Mouse (Mus musculus): ENCODE measurements at regions not wholly inside any gene's neighbourhood (a gene's known extent, or its start where the extent isn't known, plus 50 kb on each side); places are given as distances from the start of the nearest gene placed in this dataset.

DNA sequence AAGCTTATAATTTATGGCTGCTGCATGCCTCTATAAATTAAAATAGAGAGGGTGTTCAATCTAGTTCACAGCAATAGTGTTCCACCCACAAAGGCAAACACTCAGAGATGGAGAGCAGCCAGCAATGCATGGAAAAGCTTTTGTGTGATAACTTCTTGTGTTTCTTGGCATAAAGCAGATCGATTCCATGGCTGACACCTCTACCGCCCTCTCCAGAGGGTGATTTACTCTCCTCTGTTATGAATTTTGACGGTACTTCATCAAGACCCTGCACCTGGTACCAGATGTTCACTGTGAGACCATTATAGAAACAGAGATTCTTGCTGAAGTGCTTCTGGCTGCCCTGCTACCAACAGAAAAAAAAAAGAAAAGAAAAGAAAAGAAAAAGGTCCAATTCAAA, 54.1 kb upstream of the Btc start:
- no peak for DNase-seq (ENCODE audit: low spot score in 2 of 2)

GRCm38 (mm10) chr5:91464876-91465508, 52.4 kb upstream of the Parm1 start:
- DNase-seq (ENCODE audit: low spot score in 2 of 2): peak in 1 of 2 experiments; percentile 14
